Mouse (Mus musculus): Measurements from ENCODE around the gene Mtmr12.
"Not testable (repeated sequence)": the region's sequence is repeated elsewhere in the genome, so short reads cannot be mapped to it uniquely, and the experiment has no call there.

Mtmr12 gene

GRCm38 (mm10) chr15:12211577-12211976 is 6.7 kb downstream of the Mtmr12 start:
- no peak for DNase-seq (ENCODE audit: low read depth, low spot score)

DNA sequence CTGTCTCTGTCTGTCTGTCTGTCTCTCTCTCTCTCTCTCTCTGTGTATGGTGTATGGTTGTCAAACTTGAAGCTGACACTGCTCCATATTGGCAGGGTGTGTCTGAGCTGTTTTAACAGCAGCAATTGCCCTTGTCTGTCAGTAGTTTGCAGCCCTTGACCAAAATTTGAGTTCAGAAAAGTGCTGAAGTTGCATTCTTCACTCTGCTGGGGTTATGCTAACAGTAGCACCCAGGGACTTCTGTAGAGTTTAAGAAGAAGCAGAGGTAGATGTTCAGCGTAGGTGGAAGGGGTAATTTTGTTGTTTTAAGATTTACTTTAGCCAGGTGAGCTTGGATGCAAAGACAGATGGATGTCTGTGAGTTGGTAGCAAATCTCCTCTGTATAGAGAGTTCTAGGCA is 7.4 kb downstream of the Mtmr12 start:
- DNase-seq (ENCODE audit: low read depth, low spot score) = no peak

GRCm38 (mm10) chr15:12214531-12215414 is 9.9 kb downstream of the Mtmr12 start:
- no peak for DNase-seq (ENCODE audit: low read depth, low spot score)

DNA sequence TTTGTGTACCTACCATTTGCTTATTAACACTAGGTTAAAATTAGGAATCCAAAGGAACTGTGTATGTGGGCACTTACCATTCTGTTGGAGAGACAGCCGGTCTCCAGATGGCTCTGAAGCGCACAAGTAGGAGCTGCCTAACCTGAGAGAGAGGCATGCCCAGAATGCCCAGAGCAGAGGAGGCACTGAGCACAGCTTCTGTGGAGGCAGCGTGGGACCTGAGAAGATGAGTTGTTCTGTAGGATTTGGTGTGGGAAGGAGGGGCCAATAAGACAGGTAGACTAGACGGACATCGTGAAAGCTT is 10.5 kb downstream of the Mtmr12 start:
- DNase-seq (ENCODE audit: low read depth, low spot score) = peak; percentile 61

GRCm38 (mm10) chr15:12216119-12216518 is 11.3 kb downstream of the Mtmr12 start:
- peak; percentile 87 for DNase-seq (ENCODE audit: low read depth, low spot score)

DNA sequence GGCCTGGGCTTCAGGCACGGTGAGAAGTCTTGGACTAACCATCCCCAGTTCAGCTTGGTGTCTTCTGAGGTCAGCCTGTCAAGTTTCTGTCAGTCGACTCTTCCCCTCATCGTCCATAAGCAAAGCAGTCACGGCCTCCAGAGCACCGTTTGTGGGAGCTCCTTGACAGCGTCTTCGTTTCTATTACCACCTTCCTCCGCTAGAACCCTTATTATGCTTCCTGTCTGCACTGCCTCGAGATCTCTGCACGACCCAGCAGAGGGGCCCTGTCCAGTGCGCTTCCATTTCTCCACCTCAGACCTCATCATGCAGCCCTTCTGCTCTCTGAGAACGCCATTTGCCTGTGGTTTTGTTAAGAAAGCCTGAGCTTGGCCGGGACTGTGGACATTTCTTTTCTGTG is 12.0 kb downstream of the Mtmr12 start:
- DNase-seq (ENCODE audit: low read depth, low spot score) = peak; percentile 82

- not testable (repeated sequence) for DNase-seq (ENCODE audit: low read depth, low spot score)
These were observed 12.5 kb downstream of the Mtmr12 start for GRCm38 (mm10) chr15:12217332-12217731.

GRCm38 (mm10) chr15:12217849-12218248 is 13.0 kb downstream of the Mtmr12 start:
- no peak for DNase-seq (ENCODE audit: low read depth, low spot score)

GRCm38 (mm10) chr15:12218583-12219382 is 14.0 kb downstream of the Mtmr12 start:
- DNase-seq (ENCODE audit: low read depth, low spot score) = no peak

GRCm38 (mm10) chr15:12221131-12221530 is 16.3 kb downstream of the Mtmr12 start:
- no peak for DNase-seq (ENCODE audit: low read depth, low spot score)

DNA sequence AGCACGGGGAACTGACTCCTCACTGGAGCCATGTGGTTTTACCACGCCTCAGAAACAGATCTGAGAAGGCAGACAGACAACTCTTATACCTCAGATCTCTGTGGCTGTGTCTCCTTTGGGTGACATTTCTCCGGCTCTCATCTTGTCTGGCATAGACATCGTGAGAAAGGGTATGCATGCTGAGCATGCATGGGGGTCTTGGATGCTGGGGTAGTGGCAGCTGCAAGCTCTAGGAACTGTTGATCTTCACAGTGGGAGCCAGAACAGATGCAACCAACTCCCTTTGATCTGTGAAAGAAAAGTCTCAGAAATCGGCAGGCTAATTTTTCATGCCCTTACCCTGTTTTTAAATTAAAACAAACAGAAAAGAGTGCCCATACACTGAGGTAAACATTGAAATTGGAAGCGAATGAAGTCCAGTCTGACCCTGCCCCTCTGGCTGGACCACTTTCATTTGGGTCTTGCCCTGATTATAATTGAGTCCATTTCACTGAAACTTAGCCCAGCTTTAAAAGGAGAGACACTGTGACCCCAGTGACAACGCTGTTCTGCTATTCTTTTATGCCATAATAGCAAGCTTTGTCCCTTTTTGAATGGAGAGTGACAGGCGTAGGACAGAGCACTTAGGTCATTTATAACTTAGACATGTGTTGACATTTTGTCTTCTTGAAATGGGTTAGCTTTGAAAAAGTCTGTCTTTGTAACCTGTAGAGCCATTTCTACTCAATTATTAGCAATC is 17.9 kb downstream of the Mtmr12 start:
- no peak for DNase-seq (ENCODE audit: low read depth, low spot score)

GRCm38 (mm10) chr15:12223393-12223792 is 18.6 kb downstream of the Mtmr12 start:
- no peak for DNase-seq (ENCODE audit: low read depth, low spot score)

DNA sequence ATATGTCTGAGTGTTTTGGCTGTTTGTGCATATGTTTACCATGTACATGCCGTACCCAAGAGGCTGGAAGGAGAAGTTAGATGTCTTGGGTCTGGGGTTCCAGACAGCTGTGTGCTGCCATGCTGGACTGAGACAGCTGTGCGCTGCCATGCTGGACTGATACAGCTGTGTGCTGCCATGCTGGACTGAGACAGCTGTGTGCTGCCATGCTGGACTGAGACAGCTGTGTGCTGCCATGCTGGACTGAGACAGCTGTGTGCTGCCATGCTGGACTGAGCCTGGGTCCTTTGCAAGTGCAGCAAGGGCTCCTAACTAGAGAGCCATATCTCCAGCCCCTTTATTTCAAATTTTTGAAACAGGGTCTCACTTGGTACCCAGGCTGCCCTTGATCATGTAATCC is 19.4 kb downstream of the Mtmr12 start:
- DNase-seq (ENCODE audit: low read depth, low spot score) = peak; percentile 49

DNA sequence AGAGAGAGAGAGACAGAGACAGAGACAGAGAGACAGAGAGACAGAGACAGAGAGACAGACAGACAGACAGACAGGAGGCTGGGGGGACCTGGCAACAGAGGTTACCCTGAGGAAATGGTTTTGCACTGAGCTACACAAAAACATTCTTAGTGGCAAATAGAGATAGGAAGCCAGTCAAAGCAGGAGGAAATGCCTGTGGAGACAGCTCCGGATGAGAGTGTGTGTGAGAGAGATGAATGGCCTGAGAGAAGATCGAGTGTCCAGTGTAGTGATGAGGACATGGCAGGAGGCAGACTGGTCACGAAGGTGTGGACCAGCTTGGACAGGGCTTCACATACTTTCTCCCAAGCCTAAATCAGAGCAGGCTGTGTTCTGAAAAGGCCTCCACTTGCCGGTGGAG is 20.2 kb downstream of the Mtmr12 start:
- no peak for DNase-seq (ENCODE audit: low read depth, low spot score)

DNA sequence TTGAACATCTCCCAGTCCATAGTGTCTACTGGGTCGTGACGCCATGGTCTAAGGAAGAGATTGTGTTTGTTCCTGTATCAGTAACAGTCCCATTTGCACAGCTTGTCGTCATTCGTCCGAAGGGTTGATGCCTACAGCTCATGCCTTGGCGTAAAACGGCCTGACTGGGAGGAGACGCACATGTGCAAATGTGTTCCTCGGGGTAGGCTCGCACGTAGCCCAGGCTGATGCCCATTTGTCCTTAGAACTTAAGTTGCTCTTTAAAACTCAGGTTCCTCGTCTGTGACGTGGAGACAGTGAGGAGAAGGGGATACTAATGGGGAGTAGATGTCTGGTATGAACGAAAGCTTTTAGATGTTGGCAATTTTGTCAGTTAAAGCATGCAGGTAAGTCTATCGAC is 22.1 kb downstream of the Mtmr12 start:
- DNase-seq (ENCODE audit: low read depth, low spot score) = no peak

DNA sequence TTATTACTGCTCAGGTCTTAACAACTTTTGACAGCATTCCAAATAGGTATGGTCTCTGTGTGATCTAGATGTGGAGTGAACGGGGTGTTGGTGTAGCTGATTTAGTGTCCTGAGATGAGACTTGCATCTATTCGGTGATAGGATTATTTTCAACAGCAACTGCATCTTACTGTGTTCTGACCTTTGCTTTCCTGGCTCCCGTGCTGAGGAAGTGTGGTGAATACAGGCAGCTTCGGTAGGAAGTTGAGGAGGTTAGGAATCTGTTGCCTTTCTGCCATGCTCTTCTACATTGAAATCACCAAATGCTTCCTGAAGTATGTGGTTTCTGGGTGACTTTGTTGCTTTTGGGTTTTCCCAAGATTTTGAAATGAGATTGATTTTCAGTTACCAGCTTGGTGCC is 22.5 kb downstream of the Mtmr12 start:
- DNase-seq (ENCODE audit: low read depth, low spot score) = no peak

DNA sequence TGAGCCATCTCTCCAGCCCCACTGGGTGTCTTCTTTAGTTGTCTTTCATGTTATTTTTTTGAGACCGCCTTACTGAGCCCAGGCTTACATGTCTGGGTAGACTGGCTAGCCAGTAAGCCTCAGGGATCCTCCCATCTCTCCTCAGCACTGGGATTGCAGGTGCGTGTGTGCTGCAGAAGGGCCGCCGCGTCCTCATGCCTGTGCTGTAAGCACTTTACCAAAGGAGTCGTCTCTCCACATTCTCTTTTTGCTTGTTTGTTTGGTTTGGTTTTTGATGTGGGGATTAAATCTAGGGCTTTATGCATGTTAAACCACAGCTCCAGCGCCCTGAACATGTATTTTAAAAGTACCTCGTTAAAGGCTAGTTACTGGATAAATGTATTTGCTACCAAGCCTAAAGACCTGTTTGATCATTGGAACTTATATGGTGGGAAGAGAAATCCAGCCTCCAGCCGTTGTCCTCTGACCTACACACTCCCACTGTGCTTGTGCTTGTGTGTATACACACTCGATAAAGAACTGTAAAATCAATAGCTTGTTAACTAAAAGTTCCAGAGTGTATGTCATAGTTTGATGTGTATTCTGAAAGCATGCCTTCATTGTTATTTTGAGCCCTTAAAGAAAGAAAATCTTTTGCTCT is 24.9 kb downstream of the Mtmr12 start:
- DNase-seq (ENCODE audit: low read depth, low spot score) = no peak

DNA sequence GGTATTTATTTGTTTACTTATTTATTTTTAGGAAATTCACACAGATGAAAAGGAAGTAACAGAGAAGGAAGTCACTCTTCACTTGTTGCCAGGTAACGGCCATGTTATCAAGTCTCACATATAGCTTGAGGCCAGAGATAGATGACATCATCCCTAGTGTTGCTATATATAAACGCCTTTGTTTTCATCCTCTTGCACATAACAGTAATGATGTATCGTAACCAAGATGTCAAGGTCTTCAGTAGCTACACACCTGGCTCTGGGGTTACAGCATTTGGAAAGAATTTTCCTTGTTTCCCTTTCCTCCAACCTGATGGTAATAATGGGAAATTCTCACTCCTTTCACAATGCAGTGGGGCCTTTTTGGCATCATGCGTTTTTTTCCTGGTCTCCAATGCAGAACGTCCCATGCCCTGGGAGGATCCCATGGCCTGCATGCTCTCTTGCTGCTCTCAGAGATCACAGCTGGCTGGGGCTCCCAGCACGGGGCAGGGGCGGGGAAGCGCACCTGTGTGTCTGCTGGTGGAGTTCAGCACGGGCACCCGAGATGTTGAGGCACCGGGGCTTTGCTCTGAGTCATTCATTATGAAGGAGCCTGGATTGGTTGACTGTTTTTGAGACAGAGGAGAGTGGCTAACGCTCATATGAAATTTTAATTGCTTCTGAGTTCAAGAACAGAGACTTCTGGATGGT is 25.6 kb downstream of the Mtmr12 start:
- DNase-seq (ENCODE audit: low read depth, low spot score) = peak; percentile 90

DNA sequence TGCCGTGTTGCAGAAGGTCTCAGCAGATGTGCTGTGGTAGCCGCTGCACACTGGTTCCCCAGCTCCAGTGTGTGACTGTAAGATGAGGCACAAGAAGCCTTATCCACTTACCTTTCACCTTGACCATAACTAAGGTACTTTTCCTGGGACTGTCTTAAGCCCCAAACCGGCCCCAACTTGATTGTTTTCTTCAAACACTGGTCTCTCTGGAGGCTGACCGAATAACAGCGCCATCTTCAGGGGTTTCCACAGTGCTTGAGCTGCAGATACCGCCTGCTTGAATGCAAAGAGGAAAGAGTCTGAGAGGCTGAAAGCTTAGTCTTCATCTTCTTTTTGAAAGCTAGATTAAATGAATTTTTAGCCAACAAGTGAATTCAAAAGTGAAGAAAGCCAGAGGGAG is 26.6 kb downstream of the Mtmr12 start:
- DNase-seq (ENCODE audit: low read depth, low spot score) = no peak

DNA sequence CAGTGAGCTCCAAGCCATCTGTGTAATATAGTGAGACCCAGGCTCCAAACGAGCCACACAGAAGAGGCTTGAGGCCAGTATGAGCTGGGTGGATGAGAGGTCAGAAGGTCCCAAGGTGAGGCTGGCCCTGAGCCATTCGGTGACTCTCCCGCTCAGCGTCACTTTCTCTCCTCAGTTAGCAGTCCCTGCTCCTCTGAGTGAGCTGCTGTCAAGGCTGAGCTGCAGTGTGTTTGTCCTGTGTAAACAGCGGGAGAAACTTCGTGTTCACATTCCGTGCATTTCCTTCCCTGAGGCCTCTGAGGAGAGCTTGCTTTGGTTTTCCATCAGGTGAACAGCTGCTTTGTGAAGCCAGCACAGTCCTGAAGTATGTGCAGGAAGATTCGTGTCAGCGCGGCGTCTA is 27.6 kb downstream of the Mtmr12 start:
- DNase-seq (ENCODE audit: low read depth, low spot score) = no peak

GRCm38 (mm10) chr15:12233021-12233420 is 28.2 kb downstream of the Mtmr12 start:
- no peak for DNase-seq (ENCODE audit: low read depth, low spot score)
